Mouse (Mus musculus): ENCODE data around the gene Alg14.

- TF ChIP-seq GATA1 (IDR thresholded peaks at IDR 0.05; ENCODE audit: low read length), result no peak
- TF ChIP-seq TAL1 (IDR thresholded peaks at IDR 0.05; ENCODE audit: low read length), result no peak
Measured at GRCm38 (mm10) chr3:121345643-121346000, 54.0 kb downstream of the Alg14 start.

Data from erythroblast, embryonic 14.5 days (primary cell).